Mouse (Mus musculus): ENCODE measurements at regions not wholly inside any gene's neighbourhood (a gene's known extent, or its start where the extent isn't known, plus 50 kb on each side); places are given as distances from the start of the nearest gene placed in this dataset.
"Not testable (repeated sequence)": the region's sequence is repeated elsewhere in the genome, so short reads cannot be mapped to it uniquely, and the experiment has no call there.

DNA sequence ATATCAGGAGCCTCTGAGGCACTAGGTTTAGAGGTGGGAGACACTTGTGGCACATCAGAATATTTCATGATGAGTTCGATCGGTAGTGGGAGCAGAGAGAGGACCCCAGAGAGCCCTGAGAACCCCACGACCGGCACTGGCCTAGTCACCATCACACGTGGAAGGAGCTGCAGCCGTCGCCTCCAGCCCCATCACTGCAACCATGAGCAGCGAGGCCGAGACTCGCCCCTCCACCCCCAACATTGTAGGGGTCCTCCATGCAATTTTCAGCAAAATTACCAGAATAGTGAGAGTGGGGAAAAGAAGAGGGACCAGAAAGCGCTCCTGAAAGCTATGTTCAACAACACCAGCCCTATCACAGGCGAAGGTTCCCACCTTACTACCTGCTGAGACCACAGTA is 297.0 kb downstream of the Edem1 start:
- DNase-seq: no peak

DNA sequence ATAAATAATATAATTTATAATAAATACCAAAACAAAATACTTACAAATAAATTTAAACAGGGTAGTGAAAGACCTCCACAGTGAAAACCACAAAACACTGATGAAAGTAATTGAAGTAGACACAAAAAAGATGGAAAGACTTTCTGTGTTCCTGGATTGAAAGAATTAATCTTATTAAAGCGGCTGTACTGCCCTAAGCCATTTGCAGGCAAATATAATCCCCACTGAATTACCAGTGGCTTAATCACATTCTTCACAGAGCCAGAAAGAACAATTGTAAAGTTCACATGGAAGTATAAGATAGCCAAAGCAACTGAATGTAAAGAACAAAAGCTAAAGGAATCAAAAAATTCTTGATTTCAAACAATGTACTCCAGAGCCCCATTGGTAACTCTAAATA is 298.8 kb downstream of the Edem1 start:
- DNase-seq: no peak

GRCm38 (mm10) chr6:109146111-109146510 is 317.7 kb downstream of the Edem1 start:
- DNase-seq: no peak

DNA sequence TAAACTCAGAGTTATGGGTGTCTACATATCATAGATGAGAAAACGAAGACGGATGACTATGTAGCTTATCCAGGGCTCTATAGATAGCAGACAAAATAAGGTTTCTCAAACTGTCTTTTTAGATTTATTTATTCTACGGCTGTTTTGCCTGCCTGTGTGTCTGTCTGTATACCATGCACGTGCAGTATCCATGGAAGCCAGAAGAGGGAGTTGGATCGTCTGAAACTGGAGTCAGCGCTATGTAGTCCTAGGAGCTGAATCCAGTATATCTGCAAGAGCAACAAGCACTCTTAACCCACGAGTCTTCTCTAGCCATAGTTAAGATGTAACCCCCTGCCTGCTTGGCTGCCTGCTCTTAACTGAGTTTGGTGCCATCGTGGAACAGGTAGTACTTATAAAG is 320.6 kb downstream of the Edem1 start:
- DNase-seq: no peak

- DNase-seq: peak; percentile 96
These were observed 321.8 kb downstream of the Edem1 start for GRCm38 (mm10) chr6:109150023-109150911.

- DNase-seq: no peak
These were observed 322.4 kb downstream of the Edem1 start for GRCm38 (mm10) chr6:109150912-109151256.

DNA sequence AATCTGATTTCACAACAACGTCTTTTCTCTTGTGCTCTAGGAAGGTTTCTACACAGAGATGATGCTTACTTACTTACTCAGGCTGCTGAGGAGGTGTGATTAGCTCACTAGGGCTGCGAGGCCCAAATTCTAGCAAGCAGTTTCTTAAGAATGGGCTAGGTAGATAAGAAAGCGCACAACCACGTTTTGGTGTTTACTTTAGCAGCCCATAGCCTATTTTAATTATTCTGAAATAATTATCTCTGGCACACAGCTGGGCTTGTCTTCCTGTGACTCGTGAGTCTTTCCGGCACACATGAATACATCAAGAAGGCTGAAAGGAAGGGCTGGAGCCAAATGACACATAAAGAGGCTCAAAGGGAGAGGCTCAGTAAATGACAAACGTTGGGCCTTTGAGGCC is 325.2 kb downstream of the Edem1 start:
- DNase-seq: no peak

- DNase-seq: no peak
These were observed 331.1 kb downstream of the Edem1 start for GRCm38 (mm10) chr6:109159561-109159960.

DNA sequence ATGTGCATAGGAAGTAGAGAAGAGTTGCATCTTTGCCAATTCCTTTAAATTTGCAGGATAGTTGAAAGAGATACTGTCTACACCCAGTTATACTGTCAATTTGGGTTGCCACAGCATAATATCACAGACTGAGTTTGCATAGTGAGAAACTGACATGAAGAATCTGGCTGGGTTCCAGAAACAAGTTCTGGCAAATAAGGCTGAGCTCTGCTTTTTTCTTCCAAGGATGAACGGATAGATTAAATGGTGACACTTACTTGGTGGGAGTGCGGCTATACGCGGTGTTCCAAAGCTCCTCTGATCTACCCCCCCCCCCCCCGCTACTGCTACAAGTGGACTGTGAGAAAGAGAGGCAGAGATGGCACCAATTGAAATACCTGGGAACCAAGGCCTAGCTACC is 339.0 kb downstream of the Edem1 start:
- no peak for DNase-seq

DNA sequence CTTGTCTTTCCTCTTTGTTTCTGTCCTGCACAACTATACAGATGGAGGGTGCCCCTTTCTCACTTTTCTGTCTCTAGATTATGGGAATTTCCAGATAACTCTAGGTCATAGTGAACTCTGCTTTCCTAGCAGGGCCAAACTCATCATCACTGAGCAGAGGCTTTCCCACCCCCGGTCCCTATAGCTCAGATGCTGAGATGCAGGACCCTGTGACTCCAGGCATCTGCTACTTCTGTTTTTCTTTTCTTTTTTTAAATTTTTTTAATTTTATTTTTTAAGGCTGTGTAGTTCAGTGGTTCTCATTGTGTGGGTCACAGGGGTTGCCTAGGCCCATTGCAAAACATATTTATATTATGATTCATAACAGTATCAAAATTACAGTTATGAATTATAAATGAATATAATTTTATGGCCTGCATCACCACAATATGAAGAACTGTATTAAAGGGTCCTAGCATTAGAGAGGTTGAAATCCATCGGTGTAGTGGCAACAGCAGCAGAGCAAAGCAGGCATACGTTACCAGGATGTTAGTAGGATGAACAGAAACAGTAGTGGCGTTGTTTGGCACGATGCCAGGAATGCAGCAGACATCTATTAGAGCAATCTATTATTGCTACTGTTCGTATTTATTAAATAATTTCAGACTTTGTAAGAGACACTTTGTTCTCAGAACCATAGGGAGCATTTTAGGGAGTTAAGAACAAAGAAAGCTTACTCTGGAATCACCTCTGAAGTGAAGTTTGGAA is 343.8 kb downstream of the Edem1 start:
- DNase-seq: no peak

- DNase-seq: no peak
These were observed 344.6 kb downstream of the Edem1 start for GRCm38 (mm10) chr6:109173015-109173414.

- no peak for DNase-seq
These were observed 348.4 kb downstream of the Edem1 start for GRCm38 (mm10) chr6:109176876-109177275.

DNA sequence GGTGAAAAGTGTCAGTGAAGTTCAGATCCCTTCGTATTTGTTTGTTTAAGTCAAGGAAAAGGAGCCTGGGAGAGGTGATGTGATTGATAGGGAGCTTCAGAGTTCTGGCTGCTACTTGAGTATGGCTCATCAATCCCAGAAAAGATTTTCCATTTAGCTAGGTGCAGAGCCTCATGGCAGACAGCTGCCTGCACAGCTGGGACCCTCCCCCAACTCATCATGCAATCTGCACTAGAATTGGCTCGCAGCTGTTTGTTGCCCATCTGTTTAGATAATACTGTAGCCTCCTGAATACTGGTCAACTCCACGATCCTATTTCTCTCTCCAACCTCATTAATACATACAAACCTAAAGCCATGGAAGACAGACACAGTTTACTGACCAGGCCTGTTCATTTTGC is 354.4 kb downstream of the Edem1 start:
- DNase-seq: no peak

GRCm38 (mm10) chr6:109193061-109193460 is 364.6 kb downstream of the Edem1 start:
- DNase-seq: not testable (repeated sequence)

DNA sequence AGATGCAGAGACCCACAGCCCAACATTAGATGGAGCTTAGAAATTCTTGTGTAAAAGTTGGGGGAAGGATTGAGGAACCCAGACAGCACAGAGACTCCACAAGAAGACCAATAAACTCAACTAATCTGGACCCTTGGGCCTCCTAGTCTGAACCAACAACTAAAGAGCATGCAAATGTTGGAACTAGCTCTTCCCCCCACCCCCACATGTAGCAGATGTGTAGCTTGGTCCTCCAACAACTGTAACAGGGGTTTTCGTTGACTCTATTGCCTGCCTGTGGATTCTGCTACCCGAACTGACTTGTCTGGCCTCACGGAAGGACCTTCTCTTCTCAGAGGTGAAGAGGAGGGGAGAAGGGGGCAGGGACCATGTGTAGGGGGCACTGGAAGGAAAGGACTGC is 365.2 kb downstream of the Edem1 start:
- DNase-seq: no peak

- no peak for DNase-seq
These were observed 381.3 kb downstream of the Edem1 start for GRCm38 (mm10) chr6:109209699-109210098.

DNA sequence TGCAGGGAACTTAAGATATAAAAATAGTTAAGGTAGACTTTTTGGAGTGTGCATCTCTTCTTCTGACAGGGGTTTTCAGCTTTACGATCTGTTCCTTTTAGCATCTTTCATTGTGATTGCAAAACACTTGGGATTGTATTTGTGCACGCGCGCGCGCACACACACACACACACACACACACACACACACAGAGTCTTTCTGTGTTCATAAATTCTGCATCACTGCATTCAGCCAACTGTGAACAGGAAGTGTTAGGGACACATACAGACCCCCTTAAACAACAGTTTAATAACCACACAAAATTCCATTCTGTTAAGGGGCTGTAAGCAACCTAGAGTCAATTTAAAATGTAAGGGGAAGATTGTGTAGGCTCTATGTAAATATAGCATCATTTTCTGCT is 401.9 kb downstream of the Edem1 start:
- no peak for DNase-seq

DNA sequence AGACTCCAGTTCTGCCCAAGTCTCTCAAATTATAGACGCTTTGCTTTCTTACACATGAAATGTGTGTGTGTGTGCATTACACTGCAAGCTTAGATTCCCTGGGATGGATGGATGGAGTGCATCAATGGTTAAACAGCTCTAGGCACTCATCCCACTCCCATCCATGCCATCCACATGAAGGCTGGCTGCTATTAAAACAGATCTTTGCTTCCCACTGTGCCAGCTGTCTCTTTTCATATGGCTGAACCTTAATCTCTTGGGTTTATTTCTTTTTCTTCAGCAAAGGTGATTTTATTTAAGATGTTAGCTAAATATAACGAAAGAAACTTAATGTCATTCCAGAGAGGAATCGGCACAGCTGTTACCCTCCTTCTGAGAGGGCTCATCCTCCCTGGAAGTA is 405.0 kb downstream of the Edem1 start:
- no peak for DNase-seq

DNA sequence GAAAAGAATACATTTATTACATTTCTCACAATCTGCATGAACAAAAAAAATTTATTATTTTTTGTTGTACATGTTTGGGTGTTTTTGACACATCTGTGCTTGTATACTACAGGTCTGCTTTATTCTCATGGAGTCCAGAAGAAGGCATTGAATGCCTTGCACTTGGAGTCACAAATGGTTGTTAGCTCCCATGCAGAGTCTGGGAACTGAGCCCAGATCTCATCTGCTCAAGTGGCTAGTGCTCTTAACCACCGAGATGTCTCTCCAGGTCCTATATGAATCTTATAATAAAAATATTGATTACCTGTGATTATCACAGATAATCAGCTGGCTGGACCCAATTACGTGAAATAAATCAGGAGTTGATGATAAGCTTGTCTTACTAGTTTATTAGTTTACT is 417.2 kb downstream of the Edem1 start:
- no peak for DNase-seq

DNA sequence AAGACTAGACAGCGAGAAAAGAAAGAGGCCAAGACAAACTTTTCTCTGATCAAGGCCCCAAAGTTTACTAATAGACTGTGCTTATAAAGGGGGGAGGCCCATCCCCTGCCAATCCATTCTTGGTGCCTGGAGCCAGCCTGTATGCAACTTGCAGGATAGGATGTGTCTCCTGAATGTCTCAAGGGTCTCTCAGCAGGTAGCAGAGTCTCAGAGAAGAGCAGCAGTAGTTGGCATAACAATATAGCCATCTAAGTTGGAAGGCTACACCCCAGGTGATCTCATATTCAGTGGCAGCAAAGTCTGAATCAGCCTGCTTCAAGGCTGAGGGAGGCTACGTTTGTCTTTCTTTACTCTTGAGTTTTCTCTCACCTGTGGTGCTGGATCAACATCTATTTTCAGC is 418.1 kb downstream of the Edem1 start:
- not testable (repeated sequence) for DNase-seq

Data from right cerebral cortex, postnatal 4 days (tissue).